Mouse (Mus musculus): ENCODE data around the gene Gm15293. TPM values are rescaled to one million over a fixed set of nuclear protein-coding genes. Genes with fewer than 3 reads are reported as not detected.
"Not testable (repeated sequence)": the region's sequence is repeated elsewhere in the genome, so short reads cannot be mapped to it uniquely, and the experiment has no call there.

Gene Gm15293
- total RNA-seq (2022): not detected

- not testable (repeated sequence) for DNase-seq
Observed at GRCm38 (mm10) chr8:21201261-21201660, at the start of gene Gm15293. Gene Gm15293, plus strand, starts transcription at chr8:21201561.

- not testable (repeated sequence) for DNase-seq
Observed at GRCm38 (mm10) chr8:21161977-21162376, 39.4 kb upstream of the Gm15293 start, which contains the start of gene Defa22. Gene Defa22, plus strand, starts transcription at chr8:21162277.

GRCm38 (mm10) chr8:21191314-21191713, 10.0 kb upstream of the Gm15293 start, which contains the start of gene Defa31:
Gene Defa31, plus strand, starts transcription at chr8:21191614.
- DNase-seq: not testable (repeated sequence)

Other genes with a start within 250 kb of the Gm15293 start
- not detected for gene Defa21, start 176.0 kb upstream of the Gm15293 start, total RNA-seq (2022)
- not detected for gene Defa23, start 146.5 kb upstream of the Gm15293 start, total RNA-seq (2022)
- gene Defa35, start 136.5 kb upstream of the Gm15293 start, total RNA-seq (2022): not detected
- gene Defa25, start 117.1 kb upstream of the Gm15293 start, total RNA-seq (2022): not detected
- not detected for gene Gm14851, start 105.5 kb upstream of the Gm15293 start, total RNA-seq (2022)
- not detected for gene Defa30, start 66.9 kb upstream of the Gm15293 start, total RNA-seq (2022)
- not detected for gene Defa22, start 39.3 kb upstream of the Gm15293 start, total RNA-seq (2022)
- gene Defa31, start 9.9 kb upstream of the Gm15293 start, total RNA-seq (2022): not detected
- not detected for gene Gm15292, start 48.2 kb downstream of the Gm15293 start, total RNA-seq (2022)
- gene Defa27, start 114.0 kb downstream of the Gm15293 start, total RNA-seq (2022): not detected
- gene Defa29, start 125.5 kb downstream of the Gm15293 start, total RNA-seq (2022): not detected
- not detected for gene Defa2, start 177.0 kb downstream of the Gm15293 start, total RNA-seq (2022)
- not detected for gene Defa33, start 190.2 kb downstream of the Gm15293 start, total RNA-seq (2022)
- gene Defa36, start 225.8 kb downstream of the Gm15293 start, total RNA-seq (2022): not detected